Mouse (Mus musculus): ENCODE results near the gene Prdm10. TPM values are rescaled to one million over a fixed set of nuclear protein-coding genes. Genes with fewer than 3 reads are reported as not detected.

Gene Prdm10
- polyA plus RNA-seq, 1 experiment from 2014 or later = 7.0 TPM

GRCm38 (mm10) chr9:31243939-31244333, 36.4 kb upstream of the Prdm10 start:
- no peak for ATAC-seq
- Histone ChIP-seq H3K4me1 (ENCODE audit: control insufficient read depth, insufficient read depth, low read depth, low read length) (no peaks in the 10 kb centered on the region), H3K27me3 (replicated peaks; ENCODE audit: control insufficient read depth, insufficient read depth, low read length) (no peaks in the 10 kb centered on the region), H3K9me3 (ENCODE audit: control insufficient read depth, low read length) (no peaks in the 10 kb centered on the region), H3K4me3 (ENCODE audit: low read length) (no peak overlapping the region), H3K27ac (ENCODE audit: low read depth, low read length) (no peak overlapping the region), H3K4me2 (ENCODE audit: low read length) (no peak overlapping the region), H3K9ac (ENCODE audit: low read depth, low read length) (no peak overlapping the region), H3K36me3 (ENCODE audit: control insufficient read depth, insufficient read depth, low read length) (no peaks in the 10 kb centered on the region)
- 62% methylated on average over 5 of the region's 5 CpGs for WGBS

- Histone ChIP-seq H3K4me3 (ENCODE audit: low read length) (no peak overlapping the region), H3K4me1 (ENCODE audit: control insufficient read depth, insufficient read depth, low read depth, low read length) (no peaks in the 10 kb centered on the region), H3K36me3 (ENCODE audit: control insufficient read depth, insufficient read depth, low read length) (no peaks in the 10 kb centered on the region), H3K9ac (ENCODE audit: low read depth, low read length) (no peak overlapping the region), H3K4me2 (ENCODE audit: low read length) (no peak overlapping the region), H3K27me3 (replicated peaks; ENCODE audit: control insufficient read depth, insufficient read depth, low read length) (no peaks in the 10 kb centered on the region), H3K27ac (ENCODE audit: low read depth, low read length) (no peak overlapping the region), H3K9me3 (ENCODE audit: control insufficient read depth, low read length) (no peaks in the 10 kb centered on the region)
- ATAC-seq = no peak
- 91% methylated on average over 6 of the region's 6 CpGs for WGBS
These were observed 35.3 kb upstream of the Prdm10 start for GRCm38 (mm10) chr9:31245006-31245405.

- H3K9me3 ChIP-seq (ENCODE audit: control insufficient read depth, low read length) = no peaks in the 10 kb centered on the region
- no peaks in the 10 kb centered on the region for H3K36me3 ChIP-seq (ENCODE audit: control insufficient read depth, insufficient read depth, low read length)
- WGBS = 56% methylated on average over 6 of the region's 6 CpGs
- no peak overlapping the region for H3K9ac ChIP-seq (ENCODE audit: low read depth, low read length)
- H3K4me2 ChIP-seq (ENCODE audit: low read length) = no peak overlapping the region
- peak; percentile 37; the same call in 1 of the 2 replicates for ATAC-seq
- H3K4me3 ChIP-seq (ENCODE audit: low read length) = no peak overlapping the region
- H3K4me1 ChIP-seq (ENCODE audit: control insufficient read depth, insufficient read depth, low read depth, low read length) = no peaks in the 10 kb centered on the region
- H3K27me3 ChIP-seq (replicated peaks; ENCODE audit: control insufficient read depth, insufficient read depth, low read length) = no peaks in the 10 kb centered on the region
- H3K27ac ChIP-seq (ENCODE audit: low read depth, low read length) = no peak overlapping the region
These were observed 33.9 kb upstream of the Prdm10 start for GRCm38 (mm10) chr9:31246421-31246820.

GRCm38 (mm10) chr9:31247447-31248220, 32.7 kb upstream of the Prdm10 start:
- Histone ChIP-seq H3K9me3 (ENCODE audit: control insufficient read depth, low read length) (no peaks in the 10 kb centered on the region), H3K4me2 (ENCODE audit: low read length) (no peak overlapping the region), H3K27me3 (replicated peaks; ENCODE audit: control insufficient read depth, insufficient read depth, low read length) (no peaks in the 10 kb centered on the region), H3K27ac (ENCODE audit: low read depth, low read length) (no peak overlapping the region), H3K4me3 (ENCODE audit: low read length) (no peak overlapping the region), H3K9ac (ENCODE audit: low read depth, low read length) (no peak overlapping the region), H3K4me1 (ENCODE audit: control insufficient read depth, insufficient read depth, low read depth, low read length) (no peaks in the 10 kb centered on the region), H3K36me3 (ENCODE audit: control insufficient read depth, insufficient read depth, low read length) (no peaks in the 10 kb centered on the region)
- ATAC-seq = no peak
- 78% methylated on average over 8 of the region's 8 CpGs for WGBS

- H3K27me3 ChIP-seq (replicated peaks; ENCODE audit: control insufficient read depth, insufficient read depth, low read length) = no peaks in the 10 kb centered on the region
- no peaks in the 10 kb centered on the region for H3K4me1 ChIP-seq (ENCODE audit: control insufficient read depth, insufficient read depth, low read depth, low read length)
- no peak for ATAC-seq
- no peak overlapping the region for H3K4me2 ChIP-seq (ENCODE audit: low read length)
- no peak overlapping the region for H3K4me3 ChIP-seq (ENCODE audit: low read length)
- H3K9ac ChIP-seq (ENCODE audit: low read depth, low read length) = no peak overlapping the region
- 87% methylated on average over 10 of the region's 10 CpGs for WGBS
- no peaks in the 10 kb centered on the region for H3K36me3 ChIP-seq (ENCODE audit: control insufficient read depth, insufficient read depth, low read length)
- no peaks in the 10 kb centered on the region for H3K9me3 ChIP-seq (ENCODE audit: control insufficient read depth, low read length)
- no peak overlapping the region for H3K27ac ChIP-seq (ENCODE audit: low read depth, low read length)
These were observed 28.0 kb upstream of the Prdm10 start for GRCm38 (mm10) chr9:31252182-31252799.

GRCm38 (mm10) chr9:31253311-31253734, 27.0 kb upstream of the Prdm10 start:
- Histone ChIP-seq H3K27me3 (replicated peaks; ENCODE audit: control insufficient read depth, insufficient read depth, low read length) (no peaks in the 10 kb centered on the region), H3K4me3 (ENCODE audit: low read length) (no peak overlapping the region), H3K9me3 (ENCODE audit: control insufficient read depth, low read length) (no peaks in the 10 kb centered on the region), H3K9ac (ENCODE audit: low read depth, low read length) (no peak overlapping the region), H3K4me2 (ENCODE audit: low read length) (no peak overlapping the region), H3K4me1 (ENCODE audit: control insufficient read depth, insufficient read depth, low read depth, low read length) (no peaks in the 10 kb centered on the region), H3K27ac (ENCODE audit: low read depth, low read length) (no peak overlapping the region), H3K36me3 (ENCODE audit: control insufficient read depth, insufficient read depth, low read length) (no peaks in the 10 kb centered on the region)
- ATAC-seq = no peak
- 63% methylated on average over 10 of the region's 10 CpGs for WGBS

- Histone ChIP-seq H3K4me2 (ENCODE audit: low read length) (no peak overlapping the region), H3K27ac (ENCODE audit: low read depth, low read length) (no peak overlapping the region), H3K27me3 (replicated peaks; ENCODE audit: control insufficient read depth, insufficient read depth, low read length) (no peaks in the 10 kb centered on the region), H3K4me1 (ENCODE audit: control insufficient read depth, insufficient read depth, low read depth, low read length) (no peaks in the 10 kb centered on the region), H3K9ac (ENCODE audit: low read depth, low read length) (no peak overlapping the region), H3K4me3 (ENCODE audit: low read length) (no peak overlapping the region), H3K9me3 (ENCODE audit: control insufficient read depth, low read length) (no peaks in the 10 kb centered on the region), H3K36me3 (ENCODE audit: control insufficient read depth, insufficient read depth, low read length) (no peaks in the 10 kb centered on the region)
- WGBS = 79% methylated on average over 11 of the region's 11 CpGs
- no peak for ATAC-seq
These were observed 26.3 kb upstream of the Prdm10 start for GRCm38 (mm10) chr9:31253866-31254696.

GRCm38 (mm10) chr9:31254697-31255004, 25.7 kb upstream of the Prdm10 start:
- Histone ChIP-seq H3K9me3 (ENCODE audit: control insufficient read depth, low read length) (no peaks in the 10 kb centered on the region), H3K27ac (ENCODE audit: low read depth, low read length) (no peak overlapping the region), H3K4me2 (ENCODE audit: low read length) (no peak overlapping the region), H3K36me3 (ENCODE audit: control insufficient read depth, insufficient read depth, low read length) (no peaks in the 10 kb centered on the region), H3K9ac (ENCODE audit: low read depth, low read length) (no peak overlapping the region), H3K4me3 (ENCODE audit: low read length) (no peak overlapping the region), H3K4me1 (ENCODE audit: control insufficient read depth, insufficient read depth, low read depth, low read length) (no peaks in the 10 kb centered on the region), H3K27me3 (replicated peaks; ENCODE audit: control insufficient read depth, insufficient read depth, low read length) (no peaks in the 10 kb centered on the region)
- 95% methylated on average over 7 of the region's 7 CpGs for WGBS
- ATAC-seq = no peak

GRCm38 (mm10) chr9:31255953-31256352, 24.4 kb upstream of the Prdm10 start:
- no peak for ATAC-seq
- no peaks in the 10 kb centered on the region for H3K9me3 ChIP-seq (ENCODE audit: control insufficient read depth, low read length)
- H3K27ac ChIP-seq (ENCODE audit: low read depth, low read length) = no peak overlapping the region
- no peaks in the 10 kb centered on the region for H3K4me1 ChIP-seq (ENCODE audit: control insufficient read depth, insufficient read depth, low read depth, low read length)
- H3K4me2 ChIP-seq (ENCODE audit: low read length) = no peak overlapping the region
- no peak overlapping the region for H3K4me3 ChIP-seq (ENCODE audit: low read length)
- no peaks in the 10 kb centered on the region for H3K36me3 ChIP-seq (ENCODE audit: control insufficient read depth, insufficient read depth, low read length)
- WGBS = 74% methylated on average over 7 of the region's 7 CpGs
- H3K9ac ChIP-seq (ENCODE audit: low read depth, low read length) = no peak overlapping the region
- no peaks in the 10 kb centered on the region for H3K27me3 ChIP-seq (replicated peaks; ENCODE audit: control insufficient read depth, insufficient read depth, low read length)

Data from hindbrain, embryonic 16.5 days (tissue).